In the genomic region with DNA sequence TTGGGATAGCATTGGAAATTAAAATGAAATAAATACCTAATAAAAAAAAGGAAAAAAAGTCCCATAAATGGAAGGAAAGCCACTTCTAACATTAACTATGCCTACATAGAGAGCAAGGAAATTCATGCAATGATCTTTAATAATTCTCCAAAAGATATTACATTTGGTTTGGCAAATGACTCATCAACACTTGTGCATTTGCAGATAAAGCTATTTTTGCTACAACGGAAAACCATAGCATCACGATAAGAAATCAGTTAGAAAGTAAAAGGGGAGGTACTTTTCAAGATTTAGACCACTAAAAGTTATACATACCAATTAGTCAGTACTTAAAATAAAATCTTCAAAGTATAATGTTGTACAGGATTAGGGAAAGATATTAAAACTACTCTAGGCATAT, we compare ENCODE assay signal across 35 mouse cellular contexts.
"Had no signal": no experiment of that assay in that cellular context is flagged by ENCODE, and none has a peak within 500 bp of the region (broad histone marks: within the 10 kb centered on the region; RNA-seq: fewer than 3 reads in every experiment).

No protein-coding gene starts in this region.

- ATAC-seq: hindbrain, embryonic 16.5 days; hindbrain, postnatal 0 days; inflammation-experienced regulatory T-cells, adult 6 months; intestine, embryonic 15.5 days; intestine, embryonic 16.5 days; intestine, postnatal 0 days had no signal

- DNase-seq: heart, postnatal 10 days; heart, postnatal 14 days; heart, postnatal 36 days; heart, postnatal 4 days; kidney, adult 11 months; kidney, adult 18-20 months; kidney, adult 2 months; kidney, adult 8-10 months; kidney, adult 9 months; kidney, postnatal 10 days; kidney, postnatal 14 days; kidney, postnatal 25 days; kidney, postnatal 36 days; kidney, postnatal 4 days; layer of hippocampus, adult 9-11 months; layer of hippocampus, postnatal 36 days had no signal

- H3K36me3 ChIP-seq: heart, embryonic 12.5 days; heart, embryonic 13.5 days; heart, embryonic 15.5 days; hindbrain, embryonic 10.5 days; hindbrain, embryonic 12.5 days; hindbrain, embryonic 13.5 days; hindbrain, embryonic 15.5 days; intestine, embryonic 15.5 days; kidney, embryonic 15.5 days had no signal

- H3K27me3 ChIP-seq: heart, embryonic 12.5 days; heart, embryonic 13.5 days; heart, embryonic 15.5 days; hindbrain, embryonic 12.5 days; hindbrain, embryonic 13.5 days; hindbrain, embryonic 15.5 days; intestine, embryonic 15.5 days; kidney, embryonic 15.5 days had no signal

- H3K4me2 ChIP-seq: heart, embryonic 11.5 days; heart, embryonic 12.5 days; heart, embryonic 13.5 days; heart, embryonic 15.5 days; hindbrain, embryonic 12.5 days; hindbrain, embryonic 13.5 days; hindbrain, embryonic 14.5 days; hindbrain, embryonic 15.5 days; intestine, embryonic 15.5 days; kidney, embryonic 15.5 days had no signal

- H3K27ac ChIP-seq: heart, embryonic 13.5 days; heart, embryonic 15.5 days; hindbrain, embryonic 10.5 days; hindbrain, embryonic 12.5 days; hindbrain, embryonic 13.5 days; hindbrain, embryonic 14.5 days; hindbrain, embryonic 15.5 days; hindbrain, postnatal 0 days; intestine, embryonic 15.5 days; kidney, embryonic 15.5 days; kidney, postnatal 0 days; layer of hippocampus, adult 2 months; left cerebral cortex, adult 2 months had no signal

- H3K4me1 ChIP-seq: heart, embryonic 12.5 days; heart, embryonic 13.5 days; heart, embryonic 15.5 days; hindbrain, embryonic 10.5 days; hindbrain, embryonic 12.5 days; hindbrain, embryonic 13.5 days; hindbrain, embryonic 15.5 days; intestine, embryonic 15.5 days; kidney, embryonic 15.5 days had no signal

- H3K9ac ChIP-seq: heart, embryonic 12.5 days; heart, embryonic 13.5 days; heart, embryonic 15.5 days; hindbrain, embryonic 12.5 days; hindbrain, embryonic 13.5 days; hindbrain, embryonic 14.5 days; hindbrain, embryonic 15.5 days; intestine, embryonic 15.5 days; kidney, embryonic 15.5 days had no signal

- H3K4me3 ChIP-seq: heart, embryonic 12.5 days; heart, embryonic 13.5 days; heart, embryonic 15.5 days; hindbrain, embryonic 10.5 days; hindbrain, embryonic 12.5 days; hindbrain, embryonic 13.5 days; hindbrain, embryonic 15.5 days; intestine, embryonic 15.5 days; kidney, embryonic 15.5 days; layer of hippocampus, adult 2 months; left cerebral cortex, adult 2 months had no signal

- H3K9me3 ChIP-seq: heart, embryonic 12.5 days; heart, embryonic 13.5 days; heart, embryonic 15.5 days; hindbrain, embryonic 10.5 days; hindbrain, embryonic 12.5 days; hindbrain, embryonic 13.5 days; hindbrain, embryonic 15.5 days; intestine, embryonic 15.5 days; kidney, embryonic 15.5 days had no signal
